Mouse (Mus musculus) heart, postnatal 0 days (tissue): ENCODE data around the gene Gpm6b. TPM values are rescaled to one million over a fixed set of nuclear protein-coding genes. Genes with fewer than 3 reads are reported as not detected.

Source experiments
- ATAC-seq: fragments of 200-750 bp; cut with Nextera tagmentation; 2 replicates; pipeline ENCODE4 v1.8.0; 2017; ENCODE audit warnings: low read depth, moderate number of reproducible peaks, moderate library complexity; ENCODE audit not compliant: insufficient read depth
- DNase-seq: peaks from one replicate; pipeline ENCODE4 v3.0.0-alpha.2; 2016; ENCODE audit warnings: low spot score
- H3K27ac ChIP-seq: fragments of 300-500 bp; sonication (generic); 2 replicates; pipeline ENCODE4 v1.5.1; 2014; ENCODE audit warnings: low read depth, mild to moderate bottlenecking
- H3K27me3 ChIP-seq: fragments of 300-500 bp; sonication (generic); 2 replicates; pipeline ENCODE4 v1.6.1; 2014; ENCODE audit warnings: low read length, mixed read lengths; ENCODE audit not compliant: control insufficient read depth, insufficient read depth
- H3K36me3 ChIP-seq: fragments of 300-500 bp; sonication (generic); replicated peaks from 2 replicates; pipeline ENCODE4 v1.6.1; 2014; ENCODE audit warnings: low read length, mixed read lengths; ENCODE audit not compliant: control insufficient read depth, insufficient read depth
- H3K4me1 ChIP-seq: fragments of 300-500 bp; sonication (generic); 2 replicates; pipeline ENCODE4 v1.6.1; 2014; ENCODE audit warnings: antibody characterized with exemption; ENCODE audit not compliant: control insufficient read depth, insufficient read depth
- H3K4me2 ChIP-seq: fragments of 300-500 bp; sonication (generic); 2 replicates; pipeline ENCODE4 v1.6.1; 2014; ENCODE audit warnings: low read depth, mild to moderate bottlenecking, low read length, moderate library complexity
- H3K4me3 ChIP-seq: fragments of 300-500 bp; sonication (generic); 2 replicates; pipeline ENCODE4 v1.5.1; 2014; ENCODE audit warnings: low read depth, low read length
- H3K9ac ChIP-seq: fragments of 300-500 bp; sonication (generic); replicated peaks from 2 replicates; pipeline ENCODE4 v1.6.1; 2014; ENCODE audit warnings: low read depth, low read length, mixed read lengths
- H3K9me3 ChIP-seq: fragments of 300-500 bp; sonication (generic); replicated peaks from 2 replicates; pipeline ENCODE4 v1.6.1; 2016; ENCODE audit warnings: low read length; ENCODE audit not compliant: control insufficient read depth
- CTCF ChIP-seq: IDR thresholded peaks from 2 replicates; pipeline ENCODE4 v1.5.1; 2016; ENCODE audit warnings: antibody characterized with exemption, control low read depth, low read depth
- EP300 ChIP-seq: IDR thresholded peaks from 2 replicates; pipeline ENCODE4 v1.6.1; 2016; ENCODE audit warnings: antibody characterized with exemption, low read depth
- WGBS: fragments of 180-500 bp; shearing (Covaris S2); extraction: QIAGEN DNeasy Blood & Tissue Kit; methylation state at CpG from one replicate; pipeline ENCODE4 v1.1.7; 2014; 5-methylcytosine and 5-hydroxymethylcytosine counted together
- polyA plus RNA-seq: library from polyadenylated mRNA; unstranded; fragments of >200 nt; fragmentation: Nextera tagmentation; extraction: Ambion mirVana; gene quantifications from 2 replicates; pipeline ENCODE4 v1.2.1, GENCODE M21; 2015
- total RNA-seq: library from RNA; depleted of rRNA; stranded (reverse); fragments of >200 nt; gene quantifications from 2 replicates; pipeline ENCODE4 v1.2.3, GENCODE M21; 2014; ENCODE audit warnings: low replicate concordance

The Gpm6b gene
- total and polyA plus RNA-seq, 2 experiments from 2014 or later = 3.9 to 13.0 TPM

GRCm38 (mm10) chrX:166328219-166328901, 89.6 kb downstream of the Gpm6b start:
- no peak overlapping the region for H3K27ac ChIP-seq
- no peaks in the 10 kb centered on the region for H3K4me1 ChIP-seq
- no peak overlapping the region for H3K4me2 ChIP-seq
- H3K9me3 ChIP-seq = no peaks in the 10 kb centered on the region
- no peak overlapping the region for H3K9ac ChIP-seq
- no peak overlapping the region for H3K4me3 ChIP-seq
- TF ChIP-seq CTCF = no peak
- TF ChIP-seq EP300 = no peak
- no peaks in the 10 kb centered on the region for H3K27me3 ChIP-seq
- H3K36me3 ChIP-seq = no peaks in the 10 kb centered on the region
- no peak for ATAC-seq
- DNase-seq = no peak
- WGBS = 67% methylated on average over 3 of the region's 3 CpGs

- ATAC-seq (no peak), DNase-seq (no peak)
- TF ChIP-seq EP300 (no peak), CTCF (no peak)
- Histone ChIP-seq H3K4me2 (no peak overlapping the region), H3K9me3 (no peaks in the 10 kb centered on the region), H3K4me3 (no peak overlapping the region), H3K36me3 (no peaks in the 10 kb centered on the region), H3K27ac (no peak overlapping the region), H3K4me1 (no peaks in the 10 kb centered on the region), H3K9ac (no peak overlapping the region), H3K27me3 (no peaks in the 10 kb centered on the region)
- 25% methylated on average over 9 of the region's 9 CpGs for WGBS
These were observed 90.3 kb downstream of the Gpm6b start for GRCm38 (mm10) chrX:166328904-166329451.

- Histone ChIP-seq H3K36me3 (no peaks in the 10 kb centered on the region), H3K4me2 (no peak overlapping the region), H3K9ac (no peak overlapping the region), H3K27me3 (no peaks in the 10 kb centered on the region), H3K9me3 (no peaks in the 10 kb centered on the region), H3K4me1 (no peaks in the 10 kb centered on the region), H3K4me3 (no peak overlapping the region), H3K27ac (no peak overlapping the region)
- TF ChIP-seq EP300 = no peak
- no peak for TF ChIP-seq CTCF
- DNase-seq = no peak
- WGBS = 75% methylated on average over 6 of the region's 6 CpGs
- no peak for ATAC-seq
These were observed 95.9 kb downstream of the Gpm6b start for GRCm38 (mm10) chrX:166334516-166335136.

GRCm38 (mm10) chrX:166338353-166338752, 99.6 kb downstream of the Gpm6b start:
- DNase-seq (no peak), ATAC-seq (no peak)
- H3K4me3 ChIP-seq = no peak overlapping the region
- no peak overlapping the region for H3K27ac ChIP-seq
- H3K4me1 ChIP-seq = no peaks in the 10 kb centered on the region
- H3K4me2 ChIP-seq = no peak overlapping the region
- H3K27me3 ChIP-seq = no peaks in the 10 kb centered on the region
- TF ChIP-seq CTCF = no peak
- no peak for TF ChIP-seq EP300
- 67% methylated on average over 5 of the region's 5 CpGs for WGBS
- no peak overlapping the region for H3K9ac ChIP-seq
- no peaks in the 10 kb centered on the region for H3K9me3 ChIP-seq
- H3K36me3 ChIP-seq = no peaks in the 10 kb centered on the region

- H3K4me2 ChIP-seq = no peak overlapping the region
- DNase-seq = no peak
- no peak overlapping the region for H3K4me3 ChIP-seq
- no peaks in the 10 kb centered on the region for H3K4me1 ChIP-seq
- H3K36me3 ChIP-seq = no peaks in the 10 kb centered on the region
- TF ChIP-seq CTCF = no peak
- TF ChIP-seq EP300 = no peak
- no peaks in the 10 kb centered on the region for H3K9me3 ChIP-seq
- no peak overlapping the region for H3K9ac ChIP-seq
- no peak overlapping the region for H3K27ac ChIP-seq
- WGBS = 80% methylated on average over 9 of the region's 9 CpGs
- no peaks in the 10 kb centered on the region for H3K27me3 ChIP-seq
- no peak for ATAC-seq
These were observed 100.2 kb downstream of the Gpm6b start for GRCm38 (mm10) chrX:166338784-166339520.
